In the genomic region with DNA sequence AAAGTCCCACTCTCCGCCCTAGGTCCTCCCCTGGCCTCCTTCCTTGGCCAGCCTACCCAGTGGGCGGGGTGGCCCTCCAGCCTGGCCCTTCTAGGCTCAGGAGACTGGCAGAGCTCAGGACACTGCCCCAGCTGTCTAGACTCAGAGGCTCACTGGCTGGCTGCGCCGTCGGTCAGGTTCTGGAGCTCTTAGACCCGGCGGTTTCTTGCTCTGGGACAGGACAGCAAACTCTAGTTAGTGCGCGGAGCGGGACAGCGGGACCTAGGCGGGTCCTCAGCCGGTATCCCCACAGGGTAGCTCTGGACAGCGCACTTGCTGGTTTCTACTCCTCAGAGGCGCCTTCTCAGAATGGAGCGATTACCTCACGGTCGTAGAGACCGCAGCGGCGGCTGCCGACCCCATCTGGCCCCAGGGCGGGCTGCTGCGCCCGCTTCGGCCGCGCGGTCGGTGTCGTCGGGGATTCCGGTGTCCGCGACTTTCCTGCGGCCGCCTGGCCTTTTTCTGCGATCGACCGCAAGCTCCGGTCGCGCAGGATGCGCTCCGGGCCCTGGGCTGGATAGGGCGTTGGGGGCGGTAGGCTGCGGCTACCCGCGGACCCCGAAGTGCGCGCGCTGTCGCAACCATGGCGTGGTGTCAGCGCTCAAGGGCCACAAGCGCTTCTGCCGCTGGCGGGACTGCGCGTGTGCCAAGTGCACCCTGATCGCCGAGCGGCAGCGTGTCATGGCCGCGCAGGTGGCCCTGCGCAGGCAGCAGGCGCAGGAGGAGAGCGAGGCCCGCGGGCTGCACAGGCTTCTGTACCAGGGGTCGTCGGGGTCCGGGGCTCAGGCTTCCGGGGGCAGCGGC, we compare ENCODE assay signal across 9 mouse cellular contexts. TPM values are rescaled to one million over a fixed set of nuclear protein-coding genes. Genes with fewer than 3 reads are reported as not detected.
A peak's percentile ranks its signal among the peaks of the same experiment; 100 is the strongest.
DNase-seq lines count a peak whose midpoint lies in the region; ATAC-seq and TF ChIP-seq lines count a peak whose summit lies in the region.
"Had no signal": no experiment of that assay in that cellular context is flagged by ENCODE, and none has a peak within 500 bp of the region (broad histone marks: within the 10 kb centered on the region; RNA-seq: fewer than 3 reads in every experiment).

No protein-coding gene starts in this region.

- no peak for TF ChIP-seq CTCF in left cerebral cortex, adult 2 months (IDR thresholded peaks at IDR 0.05)
- no peak for TF ChIP-seq CTCF in forebrain, postnatal 0 days (IDR thresholded peaks at IDR 0.05; ENCODE audit: low read depth)

- peak overlapping the region; percentile 49 for H3K9ac ChIP-seq in forebrain, postnatal 0 days
- no peak overlapping the region for H3K9ac ChIP-seq in liver, embryonic 16.5 days (ENCODE audit: low read depth, low read length)

- no peaks in the 10 kb centered on the region for H3K36me3 ChIP-seq in forebrain, postnatal 0 days (ENCODE audit: insufficient read depth)
- H3K36me3 ChIP-seq in liver, embryonic 16.5 days (ENCODE audit: control insufficient read depth, insufficient read depth) = no peaks in the 10 kb centered on the region

- H3K4me3 ChIP-seq in left cerebral cortex, adult 2 months = peak overlapping the region; percentile 41
- H3K4me3 ChIP-seq in forebrain, postnatal 0 days (ENCODE audit: low read depth, low read length) = peak overlapping the region; percentile 49
- H3K4me3 ChIP-seq in liver, embryonic 16.5 days (ENCODE audit: low read depth, low read length) = peak overlapping the region; percentile 36

- no peaks in the 10 kb centered on the region for H3K4me1 ChIP-seq in forebrain, postnatal 0 days (ENCODE audit: insufficient read depth)
- no peaks in the 10 kb centered on the region for H3K4me1 ChIP-seq in liver, embryonic 16.5 days (ENCODE audit: control insufficient read depth, low read depth, low read length)

- H3K4me2 ChIP-seq in forebrain, postnatal 0 days (ENCODE audit: low read depth) = peak overlapping the region; percentile 90
- peak overlapping the region; percentile 39 for H3K4me2 ChIP-seq in liver, embryonic 16.5 days (ENCODE audit: low read depth, low read length)

- intact Hi-C loops in left cerebral cortex, adult 2 months (cut with DNase I) = no loop called here

- H3K27me3 ChIP-seq in forebrain, postnatal 0 days (ENCODE audit: insufficient read depth, low read length) = peaks cover 17% of the 10 kb centered on the region
- peaks cover 28% of the 10 kb centered on the region for H3K27me3 ChIP-seq in liver, embryonic 16.5 days (ENCODE audit: control insufficient read depth, insufficient read depth, low read depth, low read length)

- no peak overlapping the region for H3K27ac ChIP-seq in left cerebral cortex, adult 2 months
- H3K27ac ChIP-seq in forebrain, postnatal 0 days (ENCODE audit: low read depth, low read length) = no peak overlapping the region
- H3K27ac ChIP-seq in liver, embryonic 16.5 days (ENCODE audit: low read length) = no peak overlapping the region
- H3K27ac ChIP-seq: macrophage had no signal

- WGBS in forebrain, postnatal 0 days = under 1% methylated on average over 78 of the region's 78 CpGs
- WGBS in liver, embryonic 16.5 days (ENCODE audit: insufficient replicate concordance) = 1% methylated on average over 77 of the region's 78 CpGs

- peak in 1 of 2 experiments; percentile 12 for DNase-seq in left cerebral cortex, adult 2 months (ENCODE audit: extremely low spot score in 1 of 2, low spot score in 2 of 2)
- DNase-seq in left cerebral cortex, adult 11 months (ENCODE audit: low spot score) = no peak
- peak; percentile 68 for DNase-seq in adrenal gland, adult 8-10 months
- DNase-seq in forebrain, postnatal 0 days = peak; percentile 30
- DNase-seq in kidney, adult 11 months = peak; percentile 62
- DNase-seq in retina, postnatal 1 day = peak; percentile 67
- DNase-seq in adipocyte (ENCODE audit: low spot score) = no peak

- peak; percentile 81 for ATAC-seq in forebrain, postnatal 0 days
- no peak for ATAC-seq in liver, embryonic 16.5 days (ENCODE audit: low read depth)

- no peaks in the 10 kb centered on the region for H3K9me3 ChIP-seq in forebrain, postnatal 0 days (ENCODE audit: low read length)
- no peaks in the 10 kb centered on the region for H3K9me3 ChIP-seq in liver, embryonic 16.5 days (replicated peaks; ENCODE audit: control insufficient read depth, low read length)

RNA-seq across cellular contexts. Expression of a gene that starts 8.9 kb away (rescaled TPM):
- total RNA-seq in left cerebral cortex, adult 2 months (2021) = under 1 TPM; 0.43 to 0.63 TPM
- under 1 TPM; 0.35 to 0.83 (median 0.56) TPM for total RNA-seq in adrenal gland, adult 8-10 months (2022)
- total RNA-seq in forebrain, postnatal 0 days (2014; rRNA removed) = 1.3 and 1.5 TPM in 2 replicates
- polyA plus RNA-seq in forebrain, postnatal 0 days (2015; fragmentation: Nextera tagmentation; extraction: Ambion mirVana) = 0.18 and 0.19 TPM in 2 replicates
- polyA plus RNA-seq in liver, embryonic 16.5 days (2015; fragmentation: Nextera tagmentation; extraction: Ambion mirVana) = not detected in 2 replicates
- polyA plus RNA-seq: macrophage had no signal

Comparison
In these comparisons a context has a peak if more than half of its experiments do, and no peak if none do; other contexts are left out.
1. DNase-seq: peak in adrenal gland, adult 8-10 months (single experiment), forebrain, postnatal 0 days (single experiment), kidney, adult 11 months (single experiment) and retina, postnatal 1 day (single experiment); none in left cerebral cortex, adult 11 months (single experiment) and adipocyte (single experiment).
2. Peak in every context shown above with its lines, with median percentiles within 50 percentile points of each other: H3K4me3 ChIP-seq.